Mouse (Mus musculus): ENCODE data around the gene B3galt1. TPM values are rescaled to one million over a fixed set of nuclear protein-coding genes. Genes with fewer than 3 reads are reported as not detected.

Gene B3galt1
- 34.1 and 34.6 TPM in 2 replicates for polyA plus RNA-seq (2016; fragmentation: Nextera tagmentation; extraction: Ambion mirVana)

DNA sequence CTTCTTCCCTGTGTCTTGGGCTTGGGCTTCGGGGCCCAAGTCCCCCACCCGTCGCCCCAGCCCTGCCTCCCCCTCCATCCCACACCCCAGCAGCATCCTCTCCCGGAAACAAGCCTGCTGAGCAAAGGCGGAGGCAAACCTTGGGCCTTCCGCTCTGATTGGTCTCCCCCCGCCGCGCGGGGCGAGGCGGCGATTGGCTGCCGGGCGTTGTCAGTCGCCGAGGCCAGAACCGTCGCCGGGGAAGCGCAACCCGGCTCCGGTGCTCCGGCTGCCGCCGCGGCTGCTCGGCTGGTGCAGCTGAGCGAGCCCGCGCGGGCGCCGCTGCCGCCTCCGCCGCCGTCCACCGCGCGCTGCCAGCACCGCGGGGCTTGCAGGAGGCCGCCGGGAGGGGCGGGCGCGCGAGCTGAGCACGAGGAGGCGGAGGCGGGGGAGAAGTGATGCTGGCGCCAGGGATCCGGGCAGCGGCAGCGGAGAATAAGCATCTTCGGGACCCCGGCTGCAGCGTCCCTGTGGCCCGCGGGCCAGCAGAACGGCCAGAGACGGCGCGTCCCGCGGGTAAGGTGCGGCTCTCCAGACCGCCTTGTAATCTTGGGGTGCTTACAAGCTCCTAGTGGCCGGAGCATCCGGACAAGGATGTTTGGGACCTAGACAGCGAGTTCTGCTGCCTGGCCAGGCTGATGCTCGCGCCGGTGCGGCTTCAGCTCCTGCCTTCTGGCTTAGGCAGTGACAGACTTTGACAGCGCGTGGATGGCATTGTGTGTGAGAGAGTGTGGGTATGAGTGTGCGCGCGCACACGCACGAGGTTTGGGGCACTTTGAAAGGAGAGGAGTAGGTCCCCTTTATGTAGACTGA, at the start of gene B3galt1:
Gene B3galt1, plus strand, starts transcription at position 392 of the 852 bp plus-strand sequence.
- Histone ChIP-seq H3K4me2 (replicated peaks) (peak within 1 kb of the TSS; percentile 92), H3K27me3 (replicated peaks) (no peaks in the 10 kb centered on the region), H3K9ac (peak within 1 kb of the TSS; percentile 77), H3K9me3 (no peaks in the 10 kb centered on the region), H3K36me3 (no peaks in the 10 kb centered on the region), H3K27ac (peak within 1 kb of the TSS; percentile 93), H3K4me3 (peak within 1 kb of the TSS; percentile 70), H3K4me1 (peaks cover 10% of the 10 kb centered on the region; the same call in 1 of the 2 replicates)
- WGBS: 1% methylated on average over 83 of the region's 83 CpGs
- ATAC-seq (ENCODE audit: low FRiP score, low read depth): peak; percentile 98

GRCm38 (mm10) chr2:67516405-67516804, 49.3 kb upstream of the B3galt1 start:
- 90% methylated on average over 7 of the region's 7 CpGs for WGBS
- ATAC-seq (ENCODE audit: low FRiP score, low read depth): no peak
- no peak overlapping the region for H3K9ac ChIP-seq
- H3K4me3 ChIP-seq: no peak overlapping the region
- H3K4me2 ChIP-seq (replicated peaks): no peak overlapping the region
- no peak overlapping the region for H3K27ac ChIP-seq
- no peaks in the 10 kb centered on the region for H3K9me3 ChIP-seq
- no peaks in the 10 kb centered on the region for H3K36me3 ChIP-seq
- H3K27me3 ChIP-seq (replicated peaks): no peaks in the 10 kb centered on the region
- no peaks in the 10 kb centered on the region for H3K4me1 ChIP-seq

- Histone ChIP-seq H3K36me3 (no peaks in the 10 kb centered on the region), H3K27ac (no peak overlapping the region), H3K4me2 (replicated peaks) (no peak overlapping the region), H3K9me3 (no peaks in the 10 kb centered on the region), H3K9ac (no peak overlapping the region), H3K27me3 (replicated peaks) (no peaks in the 10 kb centered on the region), H3K4me3 (no peak overlapping the region), H3K4me1 (no peaks in the 10 kb centered on the region)
- WGBS: 92% methylated on average over 2 of the region's 2 CpGs
- no peak for ATAC-seq (ENCODE audit: low FRiP score, low read depth)
Observed at GRCm38 (mm10) chr2:67535347-67535746, 30.3 kb upstream of the B3galt1 start.

DNA sequence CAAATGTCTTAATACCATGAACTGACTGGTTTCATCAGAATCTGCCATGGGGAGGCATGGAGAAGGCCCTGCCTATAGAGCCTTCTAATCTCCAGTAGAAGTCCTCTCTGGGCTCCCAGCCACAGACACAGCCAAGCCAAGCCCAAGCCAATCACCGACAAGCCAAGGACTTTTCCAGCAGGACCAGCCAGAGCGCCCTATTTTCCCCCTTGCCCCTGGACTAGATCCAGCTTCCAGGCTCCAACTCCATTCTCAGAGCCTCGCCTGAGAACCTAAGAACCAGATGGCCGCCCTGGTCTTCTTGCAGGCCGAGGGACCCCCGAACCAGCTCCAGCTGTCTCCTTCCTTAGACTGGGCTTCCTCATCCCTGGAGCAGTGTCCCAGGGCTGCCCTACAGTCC, 26.2 kb upstream of the B3galt1 start:
- no peaks in the 10 kb centered on the region for H3K36me3 ChIP-seq
- no peak overlapping the region for H3K4me3 ChIP-seq
- WGBS: 93% methylated on average over 6 of the region's 6 CpGs
- no peak overlapping the region for H3K27ac ChIP-seq
- no peak overlapping the region for H3K9ac ChIP-seq
- H3K4me1 ChIP-seq: no peaks in the 10 kb centered on the region
- no peaks in the 10 kb centered on the region for H3K27me3 ChIP-seq (replicated peaks)
- H3K9me3 ChIP-seq: no peaks in the 10 kb centered on the region
- no peak overlapping the region for H3K4me2 ChIP-seq (replicated peaks)
- no peak for ATAC-seq (ENCODE audit: low FRiP score, low read depth)

- Histone ChIP-seq H3K9ac (no peak overlapping the region), H3K4me2 (replicated peaks) (no peak overlapping the region), H3K4me1 (no peaks in the 10 kb centered on the region), H3K27me3 (replicated peaks) (no peaks in the 10 kb centered on the region), H3K9me3 (no peaks in the 10 kb centered on the region), H3K36me3 (no peaks in the 10 kb centered on the region), H3K4me3 (no peak overlapping the region), H3K27ac (no peak overlapping the region)
- 59% methylated on average over 11 of the region's 11 CpGs for WGBS
- 0 out of 2 replicates have a peak, but pooled peaks have one; percentile 29 for ATAC-seq (ENCODE audit: low FRiP score, low read depth)
Observed at GRCm38 (mm10) chr2:67541957-67542696, 23.5 kb upstream of the B3galt1 start.

- Histone ChIP-seq H3K9ac (no peak overlapping the region), H3K9me3 (no peaks in the 10 kb centered on the region), H3K36me3 (no peaks in the 10 kb centered on the region), H3K4me1 (no peaks in the 10 kb centered on the region), H3K27ac (no peak overlapping the region), H3K4me3 (no peak overlapping the region), H3K4me2 (replicated peaks) (no peak overlapping the region), H3K27me3 (replicated peaks) (no peaks in the 10 kb centered on the region)
- WGBS: 78% methylated on average over 8 of the region's 8 CpGs
- no peak for ATAC-seq (ENCODE audit: low FRiP score, low read depth)
Observed at GRCm38 (mm10) chr2:67544426-67544825, 21.2 kb upstream of the B3galt1 start.

DNA sequence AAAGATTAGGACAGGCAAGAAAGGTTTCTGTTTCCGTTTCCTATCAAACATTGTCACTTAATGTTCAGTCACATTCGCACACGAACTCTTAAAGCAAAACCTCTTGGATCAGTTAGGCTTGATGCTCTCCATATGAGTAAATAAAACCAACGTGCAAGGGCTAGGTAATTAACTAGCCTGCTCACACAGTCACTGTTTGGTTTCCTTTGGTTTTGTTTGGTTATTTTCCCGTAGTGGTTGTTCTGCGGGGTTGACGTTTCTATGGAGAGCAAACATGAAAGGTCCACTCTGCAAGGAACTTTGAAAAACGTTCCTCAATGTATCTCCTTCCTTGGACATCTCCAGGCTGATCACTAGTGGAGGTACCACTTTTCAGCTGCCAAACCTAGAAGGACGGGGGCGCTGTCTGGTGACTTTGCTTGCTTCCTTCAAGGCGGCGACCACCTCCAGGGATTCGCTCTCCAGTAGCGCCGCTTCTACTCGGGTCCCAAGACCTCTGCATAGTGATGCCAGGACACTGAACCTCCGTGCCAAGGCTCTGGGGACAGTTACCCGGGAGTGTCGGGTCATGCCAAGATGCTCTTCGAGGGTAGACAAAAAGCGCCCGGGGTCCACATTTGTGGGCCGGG, 706 bp upstream of the B3galt1 start:
- Histone ChIP-seq H3K9me3 (no peaks in the 10 kb centered on the region), H3K4me2 (replicated peaks) (peak overlapping the region; percentile 92), H3K36me3 (no peaks in the 10 kb centered on the region), H3K27me3 (replicated peaks) (no peaks in the 10 kb centered on the region), H3K4me3 (peak overlapping the region; percentile 70), H3K9ac (peak overlapping the region; percentile 77), H3K4me1 (peaks cover 10% of the 10 kb centered on the region; the same call in 1 of the 2 replicates), H3K27ac (peak overlapping the region; percentile 93)
- ATAC-seq (ENCODE audit: low FRiP score, low read depth): peak; percentile 83
- WGBS: 4% methylated on average over 23 of the region's 23 CpGs

- 2% methylated on average over 12 of the region's 12 CpGs for WGBS
- H3K4me2 ChIP-seq (replicated peaks): peak overlapping the region; percentile 92
- no peaks in the 10 kb centered on the region for H3K9me3 ChIP-seq
- no peak overlapping the region for H3K27ac ChIP-seq
- no peaks in the 10 kb centered on the region for H3K27me3 ChIP-seq (replicated peaks)
- H3K4me3 ChIP-seq: peak overlapping the region; percentile 70
- H3K9ac ChIP-seq: peak overlapping the region; percentile 77
- no peaks in the 10 kb centered on the region for H3K36me3 ChIP-seq
- no peak for ATAC-seq (ENCODE audit: low FRiP score, low read depth)
- H3K4me1 ChIP-seq: peaks cover 10% of the 10 kb centered on the region; the same call in 1 of the 2 replicates
Observed at GRCm38 (mm10) chr2:67566566-67566965, 895 bp downstream of the B3galt1 start.

GRCm38 (mm10) chr2:67567141-67567680, 1.5 kb downstream of the B3galt1 start:
- Histone ChIP-seq H3K36me3 (no peaks in the 10 kb centered on the region), H3K4me2 (replicated peaks) (peak overlapping the region; percentile 92), H3K4me1 (peaks cover 10% of the 10 kb centered on the region; the same call in 1 of the 2 replicates), H3K27me3 (replicated peaks) (no peaks in the 10 kb centered on the region), H3K9ac (peak overlapping the region; percentile 26; the same call in 1 of the 2 replicates), H3K9me3 (no peaks in the 10 kb centered on the region), H3K4me3 (peak overlapping the region; percentile 70), H3K27ac (no peak overlapping the region)
- no peak for ATAC-seq (ENCODE audit: low FRiP score, low read depth)
- 10% methylated on average over 8 of the region's 8 CpGs for WGBS

DNA sequence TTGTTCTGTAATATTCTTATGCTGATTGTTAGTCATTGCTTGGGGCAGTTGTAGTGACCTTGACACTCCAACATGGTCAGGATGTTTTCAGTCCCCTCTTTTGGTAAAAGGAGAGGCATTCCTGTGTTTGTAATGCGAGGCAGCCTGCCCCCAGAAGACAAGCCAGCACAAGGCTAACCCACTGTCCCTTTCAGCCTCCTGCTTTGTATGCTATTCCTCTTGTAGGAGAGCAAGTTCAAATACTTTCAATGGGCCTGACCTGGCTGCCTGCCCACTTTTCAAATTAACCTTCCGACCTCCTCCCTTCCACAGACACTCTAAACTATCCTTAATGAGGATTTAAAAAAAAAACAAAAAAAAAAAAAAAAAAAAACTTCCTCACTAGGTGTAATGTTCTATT, 11.0 kb downstream of the B3galt1 start:
- 47% methylated on average over 2 of the region's 2 CpGs for WGBS
- ATAC-seq (ENCODE audit: low FRiP score, low read depth): no peak
- no peaks in the 10 kb centered on the region for H3K27me3 ChIP-seq (replicated peaks)
- H3K36me3 ChIP-seq: no peaks in the 10 kb centered on the region
- H3K4me3 ChIP-seq: no peak overlapping the region
- H3K27ac ChIP-seq: no peak overlapping the region
- H3K4me1 ChIP-seq: no peaks in the 10 kb centered on the region
- no peak overlapping the region for H3K9ac ChIP-seq
- no peaks in the 10 kb centered on the region for H3K9me3 ChIP-seq
- H3K4me2 ChIP-seq (replicated peaks): no peak overlapping the region

GRCm38 (mm10) chr2:67583091-67583490, 17.4 kb downstream of the B3galt1 start:
- Histone ChIP-seq H3K4me2 (replicated peaks) (no peak overlapping the region), H3K4me3 (no peak overlapping the region), H3K9me3 (no peaks in the 10 kb centered on the region), H3K9ac (no peak overlapping the region), H3K4me1 (no peaks in the 10 kb centered on the region), H3K27ac (no peak overlapping the region), H3K36me3 (no peaks in the 10 kb centered on the region), H3K27me3 (replicated peaks) (no peaks in the 10 kb centered on the region)
- ATAC-seq (ENCODE audit: low FRiP score, low read depth): no peak
- 20% methylated on average over 2 of the region's 2 CpGs for WGBS

- no peaks in the 10 kb centered on the region for H3K27me3 ChIP-seq (replicated peaks)
- ATAC-seq (ENCODE audit: low FRiP score, low read depth): no peak
- H3K9ac ChIP-seq: no peak overlapping the region
- H3K36me3 ChIP-seq: no peaks in the 10 kb centered on the region
- H3K4me3 ChIP-seq: no peak overlapping the region
- no peaks in the 10 kb centered on the region for H3K9me3 ChIP-seq
- no peaks in the 10 kb centered on the region for H3K4me1 ChIP-seq
- no peak overlapping the region for H3K4me2 ChIP-seq (replicated peaks)
- H3K27ac ChIP-seq: no peak overlapping the region
Observed at GRCm38 (mm10) chr2:67590408-67590807, 24.7 kb downstream of the B3galt1 start.

All from neural tube, embryonic 12.5 days (tissue).